Mouse (Mus musculus) ES-Bruce4 (cell line): Measurements from ENCODE around the gene Prss54. TPM values are rescaled to one million over a fixed set of nuclear protein-coding genes. Genes with fewer than 3 reads are reported as not detected.

Experiments used
- H3K27ac ChIP-seq: 2 replicates; pipeline ENCODE4 v1.5.1; 2012; ENCODE audit warnings: low read length, inconsistent platforms; ENCODE audit not compliant: insufficient read depth
- H3K27me3 ChIP-seq: 2 replicates; pipeline ENCODE4 v1.6.1; 2012; ENCODE audit warnings: mild to moderate bottlenecking, low read length, inconsistent platforms; ENCODE audit not compliant: control insufficient read depth, poor library complexity, insufficient read depth, severe bottlenecking
- H3K36me3 ChIP-seq: 2 replicates; pipeline ENCODE4 v1.6.1; 2012; ENCODE audit warnings: inconsistent platforms, mild to moderate bottlenecking, low read length, moderate library complexity; ENCODE audit not compliant: control insufficient read depth, poor library complexity, insufficient read depth, severe bottlenecking
- H3K4me1 ChIP-seq: one replicate; pipeline ENCODE4 v1.8.1; 2011; ENCODE audit warnings: low read length; ENCODE audit not compliant: control insufficient read depth, insufficient read depth
- H3K4me3 ChIP-seq: 2 replicates; pipeline ENCODE4 v1.5.1; 2011; ENCODE audit warnings: low read depth, mild to moderate bottlenecking, low read length
- H3K9ac ChIP-seq: 2 replicates; pipeline ENCODE4 v1.6.1; 2012; ENCODE audit warnings: low read depth, mild to moderate bottlenecking, inconsistent platforms; ENCODE audit not compliant: poor library complexity, severe bottlenecking
- H3K9me3 ChIP-seq: replicated peaks from 2 replicates; pipeline ENCODE4 v1.6.1; 2012; ENCODE audit warnings: mild to moderate bottlenecking, low read length, inconsistent platforms; ENCODE audit not compliant: control insufficient read depth, poor library complexity, insufficient read depth, severe bottlenecking
- CTCF ChIP-seq: IDR thresholded peaks from one replicate; pipeline ENCODE4 v1.8.1; 2011; ENCODE audit warnings: low read depth, low read length
- EP300 ChIP-seq: IDR thresholded peaks from 2 replicates; pipeline ENCODE4 v1.6.1; 2011; ENCODE audit warnings: low read depth, low read length; ENCODE audit not compliant: insufficient read depth
- POLR2A ChIP-seq: IDR thresholded peaks from one replicate; pipeline ENCODE4 v1.8.1; 2011; ENCODE audit warnings: low read length; ENCODE audit not compliant: insufficient read depth
- polyA plus RNA-seq: library from polyadenylated mRNA; stranded (reverse); fragments of >200 nt; gene quantifications from 2 replicates; pipeline ENCODE4 v1.2.4, GENCODE M21; 2011; ENCODE audit warnings: low read depth; ENCODE audit not compliant: missing spikeins, insufficient read depth, insufficient read length

Prss54 gene
- polyA plus RNA-seq, 1 experiment = not detected

GRCm38 (mm10) chr8:95573146-95573545 lies 3.0 kb downstream of the Prss54 start:
- peaks cover 16% of the 10 kb centered on the region for H3K9me3 ChIP-seq
- no peaks in the 10 kb centered on the region for H3K36me3 ChIP-seq
- no peak overlapping the region for H3K9ac ChIP-seq
- TF ChIP-seq EP300 (no peak), CTCF (no peak), POLR2A (no peak)
- H3K4me3 ChIP-seq = no peak overlapping the region
- no peaks in the 10 kb centered on the region for H3K4me1 ChIP-seq
- H3K27ac ChIP-seq = no peak overlapping the region
- H3K27me3 ChIP-seq = no peaks in the 10 kb centered on the region

DNA sequence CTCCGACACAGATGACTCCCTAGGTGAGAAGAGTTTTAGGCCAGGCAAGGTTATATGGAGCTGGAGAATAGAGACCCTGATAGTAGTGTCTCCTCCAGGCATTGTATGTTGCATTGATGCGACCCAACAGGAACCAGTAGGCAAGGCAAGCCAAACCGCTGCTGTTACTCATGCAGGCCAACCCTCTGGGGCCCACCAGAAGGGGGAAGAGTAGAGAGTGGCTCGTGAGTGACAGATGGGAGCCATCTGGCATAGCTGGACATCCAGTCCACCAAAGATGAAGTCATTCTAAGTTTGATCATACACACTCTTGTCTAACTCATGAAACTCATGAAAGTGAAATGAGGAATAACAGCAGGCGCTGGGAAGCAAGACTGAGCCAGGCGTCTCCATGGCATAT lies 9.3 kb downstream of the Prss54 start:
- Histone ChIP-seq H3K27ac (no peak overlapping the region), H3K9ac (no peak overlapping the region), H3K36me3 (no peaks in the 10 kb centered on the region), H3K9me3 (peaks cover 15% of the 10 kb centered on the region), H3K4me3 (no peak overlapping the region), H3K4me1 (no peaks in the 10 kb centered on the region), H3K27me3 (no peaks in the 10 kb centered on the region; the same call in 1 of the 2 replicates)
- no peak for TF ChIP-seq EP300
- TF ChIP-seq CTCF = no peak
- no peak for TF ChIP-seq POLR2A

DNA sequence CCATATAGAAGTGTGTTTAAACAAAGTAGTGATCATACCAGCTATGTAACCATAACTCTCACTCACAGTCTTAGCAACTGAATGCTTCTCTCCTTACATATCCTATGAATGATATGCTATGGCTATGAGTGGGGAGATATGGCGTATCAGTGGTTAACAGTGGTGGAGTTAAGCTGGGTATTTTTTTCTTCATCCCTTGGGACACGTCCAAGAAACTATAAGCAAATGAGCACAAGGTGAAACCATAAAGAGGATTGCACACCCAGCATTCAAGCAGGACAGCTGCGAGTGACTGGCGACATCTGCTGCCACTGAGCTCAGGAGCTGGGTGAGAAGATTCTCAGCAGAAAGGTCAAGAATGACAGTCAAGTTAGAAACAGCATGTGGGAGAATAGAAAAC lies 9.9 kb downstream of the Prss54 start:
- no peak overlapping the region for H3K27ac ChIP-seq
- H3K4me3 ChIP-seq = no peak overlapping the region
- H3K9ac ChIP-seq = no peak overlapping the region
- no peaks in the 10 kb centered on the region for H3K4me1 ChIP-seq
- H3K27me3 ChIP-seq = no peaks in the 10 kb centered on the region; the same call in 1 of the 2 replicates
- peaks cover 9% of the 10 kb centered on the region for H3K9me3 ChIP-seq
- TF ChIP-seq POLR2A (no peak), CTCF (no peak), EP300 (no peak)
- H3K36me3 ChIP-seq = no peaks in the 10 kb centered on the region

DNA sequence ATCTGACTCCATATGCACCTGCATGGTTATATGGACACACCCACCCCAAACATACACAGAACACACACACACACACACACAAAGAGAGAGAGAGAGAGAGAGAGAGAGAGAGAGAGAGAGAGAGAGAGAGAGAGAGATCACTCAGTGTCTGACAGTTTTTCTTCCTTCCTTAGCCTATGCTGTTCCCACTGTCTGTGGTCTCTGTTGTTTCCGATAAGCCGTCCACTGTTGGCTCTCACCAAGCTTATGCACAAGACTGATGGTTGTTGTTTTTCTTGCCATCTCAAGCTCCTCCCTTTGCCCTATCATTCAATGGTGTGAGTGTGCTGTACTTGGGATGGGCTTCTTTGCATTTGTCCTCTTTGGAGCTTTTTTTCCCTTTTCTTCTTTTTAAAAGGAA lies 20.2 kb downstream of the Prss54 start:
- Histone ChIP-seq H3K27ac (no peak overlapping the region), H3K9me3 (no peaks in the 10 kb centered on the region), H3K36me3 (no peaks in the 10 kb centered on the region), H3K4me1 (no peaks in the 10 kb centered on the region), H3K4me3 (no peak overlapping the region), H3K27me3 (no peaks in the 10 kb centered on the region), H3K9ac (no peak overlapping the region)
- no peak for TF ChIP-seq CTCF
- TF ChIP-seq EP300 = no peak
- TF ChIP-seq POLR2A = no peak

DNA sequence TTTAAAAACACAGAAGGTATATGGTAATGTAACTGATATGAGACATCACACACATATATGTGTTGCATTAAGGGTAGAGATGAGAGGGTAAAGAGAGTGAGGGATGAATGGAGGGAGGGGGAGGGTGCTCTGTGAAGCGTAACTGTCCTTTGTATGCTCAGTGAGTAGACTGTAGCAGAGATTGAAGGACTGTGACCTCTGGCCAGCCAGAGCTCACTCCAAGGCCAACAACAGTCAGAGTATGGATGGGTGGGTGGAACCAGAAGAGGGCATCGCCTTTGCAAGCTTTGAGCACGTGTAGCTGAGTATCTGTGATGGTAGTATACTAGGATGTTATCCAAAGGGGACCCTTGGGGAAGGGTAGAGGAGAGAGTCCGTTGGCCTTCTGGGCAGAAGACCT lies 24.6 kb downstream of the Prss54 start:
- no peak for TF ChIP-seq CTCF
- no peak for TF ChIP-seq EP300
- no peak for TF ChIP-seq POLR2A
- no peaks in the 10 kb centered on the region for H3K27me3 ChIP-seq
- H3K4me3 ChIP-seq = no peak overlapping the region
- H3K9ac ChIP-seq = no peak overlapping the region
- H3K4me1 ChIP-seq = peaks cover 2% of the 10 kb centered on the region
- no peak overlapping the region for H3K27ac ChIP-seq
- H3K36me3 ChIP-seq = no peaks in the 10 kb centered on the region
- H3K9me3 ChIP-seq = no peaks in the 10 kb centered on the region

- Histone ChIP-seq H3K4me1 (peaks cover 5% of the 10 kb centered on the region), H3K36me3 (no peaks in the 10 kb centered on the region), H3K4me3 (no peak overlapping the region), H3K27me3 (no peaks in the 10 kb centered on the region), H3K9ac (no peak overlapping the region), H3K9me3 (no peaks in the 10 kb centered on the region), H3K27ac (no peak overlapping the region)
- TF ChIP-seq POLR2A = no peak
- TF ChIP-seq EP300 = no peak
- no peak for TF ChIP-seq CTCF
These were observed 26.0 kb downstream of the Prss54 start for GRCm38 (mm10) chr8:95549871-95550829.
